Mouse (Mus musculus): Measurements from ENCODE around the gene Wdr82. TPM values are rescaled to one million over a fixed set of nuclear protein-coding genes. Genes with fewer than 3 reads are reported as not detected.
"Not testable (repeated sequence)": the region's sequence is repeated elsewhere in the genome, so short reads cannot be mapped to it uniquely, and the experiment has no call there.

Wdr82 gene
- polyA plus RNA-seq, 1 experiment from 2014 or later = 27.1 TPM

DNA sequence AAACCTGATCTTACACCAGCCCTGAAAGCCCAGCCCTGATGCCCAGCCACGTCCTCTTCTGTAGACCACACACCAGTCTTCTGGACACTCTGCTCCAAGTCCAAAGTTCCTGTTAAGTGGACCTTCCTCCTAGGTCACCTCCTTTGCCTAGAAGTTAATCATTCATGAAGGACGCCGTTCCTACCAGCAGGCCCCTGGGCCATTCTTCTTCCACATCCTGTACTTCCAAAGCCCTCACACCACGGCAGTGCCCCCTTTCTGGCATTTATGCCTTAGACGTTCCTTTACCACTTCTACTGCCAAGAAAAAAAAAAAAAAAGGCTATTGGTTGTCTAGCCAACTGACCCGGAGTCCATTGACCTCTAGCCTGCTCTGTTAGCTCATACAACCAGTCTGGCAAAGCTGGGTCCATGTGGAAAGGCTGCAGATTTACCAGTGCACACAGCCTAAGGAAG lies 12.7 kb upstream of the Wdr82 start, which contains the start of gene Glyctk:
Gene Glyctk, minus strand, starts transcription at position 102 of the 455 bp plus-strand sequence.
- H3K27ac ChIP-seq (ENCODE audit: low read depth, low read length) = no peak within 1 kb of the TSS
- H3K4me3 ChIP-seq (ENCODE audit: low read length) = no peak within 1 kb of the TSS
- ATAC-seq (ENCODE audit: low FRiP score, low TSS enrichment) = no peak
- 76% methylated on average over 6 of the region's 6 CpGs for WGBS
- no peak within 1 kb of the TSS for H3K9ac ChIP-seq (ENCODE audit: low read depth, low read length)
- H3K4me2 ChIP-seq (replicated peaks; ENCODE audit: low read depth, low read length) = no peak within 1 kb of the TSS
- H3K4me1 ChIP-seq (ENCODE audit: control insufficient read depth, insufficient read depth, low read length) = no peaks in the 10 kb centered on the region
- no peaks in the 10 kb centered on the region for H3K36me3 ChIP-seq (ENCODE audit: control insufficient read depth, insufficient read depth, low read length)
- no peaks in the 10 kb centered on the region for H3K9me3 ChIP-seq (ENCODE audit: control insufficient read depth, low read length)
- H3K27me3 ChIP-seq (ENCODE audit: control insufficient read depth, insufficient read depth, low read length) = no peaks in the 10 kb centered on the region

DNA sequence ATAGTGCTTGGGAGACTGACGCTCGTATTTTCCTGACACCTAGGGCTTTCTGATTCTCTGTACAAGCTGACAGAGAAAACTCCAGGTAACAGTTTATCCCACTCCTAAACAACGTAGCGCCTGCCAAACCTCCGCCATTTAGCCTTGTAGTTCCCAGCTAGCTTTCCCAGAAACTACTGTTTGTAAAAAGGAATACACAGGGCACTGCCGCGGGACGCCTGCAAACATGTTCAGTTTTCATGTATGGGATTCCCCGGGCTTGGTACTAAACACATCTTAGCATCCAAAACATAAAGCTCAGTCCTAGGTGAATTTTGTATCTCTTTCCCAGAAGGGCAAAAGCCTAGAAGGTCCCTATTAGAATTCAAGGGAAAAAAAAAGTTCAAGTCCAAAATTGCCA lies 11.5 kb upstream of the Wdr82 start:
- peak overlapping the region; percentile 42 for H3K4me3 ChIP-seq (ENCODE audit: low read length)
- no peak for ATAC-seq (ENCODE audit: low FRiP score, low TSS enrichment)
- no peak overlapping the region for H3K9ac ChIP-seq (ENCODE audit: low read depth, low read length)
- H3K4me2 ChIP-seq (replicated peaks; ENCODE audit: low read depth, low read length) = peak overlapping the region; percentile 50
- H3K27me3 ChIP-seq (ENCODE audit: control insufficient read depth, insufficient read depth, low read length) = no peaks in the 10 kb centered on the region
- H3K27ac ChIP-seq (ENCODE audit: low read depth, low read length) = no peak overlapping the region
- 81% methylated on average over 9 of the region's 9 CpGs for WGBS
- no peaks in the 10 kb centered on the region for H3K36me3 ChIP-seq (ENCODE audit: control insufficient read depth, insufficient read depth, low read length)
- H3K9me3 ChIP-seq (ENCODE audit: control insufficient read depth, low read length) = no peaks in the 10 kb centered on the region
- H3K4me1 ChIP-seq (ENCODE audit: control insufficient read depth, insufficient read depth, low read length) = no peaks in the 10 kb centered on the region

DNA sequence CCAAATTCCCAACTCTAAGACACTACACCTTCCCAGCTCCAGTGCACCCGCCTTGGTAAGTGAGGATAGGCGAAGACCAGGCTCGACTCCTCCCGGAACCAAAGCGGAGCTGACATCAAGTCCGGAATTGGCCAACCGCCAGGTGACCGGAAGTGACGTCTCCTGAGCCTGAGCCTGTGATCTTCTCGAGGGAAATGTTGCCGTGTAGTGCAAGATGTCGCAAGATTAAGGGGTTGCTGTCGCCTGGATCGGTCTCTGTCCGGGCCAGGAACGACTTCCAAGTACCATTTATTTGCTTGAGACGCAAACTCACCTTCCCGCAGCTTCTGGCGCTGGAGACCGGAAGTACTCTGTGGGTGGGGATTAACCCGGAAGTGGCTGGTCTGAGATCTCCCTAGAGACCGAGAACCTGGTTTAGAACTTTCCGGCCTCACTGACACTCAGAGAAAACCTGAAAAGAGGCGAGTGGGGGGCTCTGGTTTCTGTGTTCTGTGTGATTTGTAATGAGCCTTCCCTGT lies 10.9 kb upstream of the Wdr82 start:
- no peaks in the 10 kb centered on the region for H3K9me3 ChIP-seq (ENCODE audit: control insufficient read depth, low read length)
- H3K27ac ChIP-seq (ENCODE audit: low read depth, low read length) = peak overlapping the region; percentile 77
- peak overlapping the region; percentile 42 for H3K4me3 ChIP-seq (ENCODE audit: low read length)
- no peaks in the 10 kb centered on the region for H3K4me1 ChIP-seq (ENCODE audit: control insufficient read depth, insufficient read depth, low read length)
- H3K9ac ChIP-seq (ENCODE audit: low read depth, low read length) = peak overlapping the region; percentile 40
- no peaks in the 10 kb centered on the region for H3K27me3 ChIP-seq (ENCODE audit: control insufficient read depth, insufficient read depth, low read length)
- ATAC-seq (ENCODE audit: low FRiP score, low TSS enrichment) = peak; percentile 86
- H3K36me3 ChIP-seq (ENCODE audit: control insufficient read depth, insufficient read depth, low read length) = no peaks in the 10 kb centered on the region
- peak overlapping the region; percentile 50 for H3K4me2 ChIP-seq (replicated peaks; ENCODE audit: low read depth, low read length)
- 2% methylated on average over 24 of the region's 24 CpGs for WGBS

DNA sequence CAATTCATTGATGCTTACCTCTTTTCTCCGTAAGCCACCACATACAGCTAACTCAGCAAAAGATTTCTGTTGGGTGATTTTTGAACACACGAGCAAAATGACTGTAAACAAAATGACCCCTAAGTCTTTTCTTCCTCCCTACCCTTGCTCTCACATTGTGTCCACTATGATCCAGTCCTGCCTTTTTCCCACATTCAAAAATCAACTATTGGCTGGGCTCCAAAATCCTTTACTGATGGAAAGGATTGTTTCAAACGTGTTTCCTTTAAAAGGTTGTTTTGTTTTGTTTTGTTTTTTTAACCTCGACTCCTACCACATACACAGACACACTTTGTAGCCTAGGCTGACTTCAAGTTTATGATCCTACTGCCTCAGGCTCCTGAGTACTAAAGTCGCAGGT lies 10.3 kb upstream of the Wdr82 start:
- Histone ChIP-seq H3K9ac (ENCODE audit: low read depth, low read length) (peak overlapping the region; percentile 40; the same call in 1 of the 2 replicates), H3K4me2 (replicated peaks; ENCODE audit: low read depth, low read length) (peak overlapping the region; percentile 50), H3K4me1 (ENCODE audit: control insufficient read depth, insufficient read depth, low read length) (no peaks in the 10 kb centered on the region), H3K9me3 (ENCODE audit: control insufficient read depth, low read length) (no peaks in the 10 kb centered on the region), H3K4me3 (ENCODE audit: low read length) (peak overlapping the region; percentile 42), H3K27ac (ENCODE audit: low read depth, low read length) (peak overlapping the region; percentile 77; the same call in 1 of the 2 replicates), H3K36me3 (ENCODE audit: control insufficient read depth, insufficient read depth, low read length) (no peaks in the 10 kb centered on the region), H3K27me3 (ENCODE audit: control insufficient read depth, insufficient read depth, low read length) (no peaks in the 10 kb centered on the region)
- 34% methylated on average over 5 of the region's 5 CpGs for WGBS
- ATAC-seq (ENCODE audit: low FRiP score, low TSS enrichment) = no peak

DNA sequence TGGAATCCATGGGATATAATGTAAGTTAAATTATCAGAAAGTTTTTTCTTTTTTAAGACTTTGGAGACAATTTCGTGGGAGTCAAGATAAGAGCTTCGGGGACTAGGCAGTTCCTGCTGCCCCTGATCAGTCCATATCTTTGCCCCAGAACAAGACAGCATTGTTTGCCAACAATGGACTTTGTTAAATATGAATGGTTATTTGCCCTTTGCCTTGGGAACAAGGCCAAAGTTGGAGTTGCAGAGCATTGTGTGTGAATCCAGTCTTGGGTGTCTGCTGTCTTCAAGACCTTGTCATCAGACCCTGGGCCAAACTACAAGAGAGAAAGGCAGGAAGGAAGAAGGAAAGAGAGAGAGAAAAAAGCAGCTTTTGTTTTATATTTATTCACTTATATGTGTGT lies 4.0 kb upstream of the Wdr82 start:
- Histone ChIP-seq H3K4me2 (replicated peaks; ENCODE audit: low read depth, low read length) (no peak overlapping the region), H3K27me3 (ENCODE audit: control insufficient read depth, insufficient read depth, low read length) (no peaks in the 10 kb centered on the region), H3K4me1 (ENCODE audit: control insufficient read depth, insufficient read depth, low read length) (peaks cover 5% of the 10 kb centered on the region; the same call in 1 of the 2 replicates), H3K4me3 (ENCODE audit: low read length) (no peak overlapping the region), H3K9ac (ENCODE audit: low read depth, low read length) (no peak overlapping the region), H3K36me3 (ENCODE audit: control insufficient read depth, insufficient read depth, low read length) (no peaks in the 10 kb centered on the region), H3K9me3 (ENCODE audit: control insufficient read depth, low read length) (no peaks in the 10 kb centered on the region), H3K27ac (ENCODE audit: low read depth, low read length) (no peak overlapping the region)
- no peak for ATAC-seq (ENCODE audit: low FRiP score, low TSS enrichment)
- WGBS = 83% methylated on average over 2 of the region's 2 CpGs

DNA sequence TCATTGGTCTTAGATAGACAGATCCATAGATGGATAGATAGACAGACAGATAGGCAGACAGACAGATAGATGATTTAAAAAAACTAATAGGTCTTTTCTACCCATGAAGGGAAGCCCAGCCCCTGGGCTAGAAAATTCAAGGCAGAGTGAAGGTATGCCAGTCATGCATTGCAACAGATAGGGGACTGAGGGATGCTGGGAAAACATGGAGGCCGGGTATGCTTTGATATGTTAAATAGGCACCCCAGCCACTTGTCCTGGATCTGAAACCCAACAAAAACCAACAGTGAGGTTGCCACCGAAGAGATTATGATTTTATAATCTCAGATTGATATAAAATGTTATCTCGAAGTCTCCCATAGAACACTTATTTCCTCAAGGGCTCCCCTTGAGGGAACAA lies 3.5 kb upstream of the Wdr82 start:
- Histone ChIP-seq H3K36me3 (ENCODE audit: control insufficient read depth, insufficient read depth, low read length) (no peaks in the 10 kb centered on the region), H3K27ac (ENCODE audit: low read depth, low read length) (no peak overlapping the region), H3K9me3 (ENCODE audit: control insufficient read depth, low read length) (no peaks in the 10 kb centered on the region), H3K9ac (ENCODE audit: low read depth, low read length) (no peak overlapping the region), H3K4me1 (ENCODE audit: control insufficient read depth, insufficient read depth, low read length) (peaks cover 5% of the 10 kb centered on the region; the same call in 1 of the 2 replicates), H3K4me3 (ENCODE audit: low read length) (no peak overlapping the region), H3K4me2 (replicated peaks; ENCODE audit: low read depth, low read length) (no peak overlapping the region), H3K27me3 (ENCODE audit: control insufficient read depth, insufficient read depth, low read length) (no peaks in the 10 kb centered on the region)
- WGBS = 83% methylated on average over 3 of the region's 3 CpGs
- no peak for ATAC-seq (ENCODE audit: low FRiP score, low TSS enrichment)

DNA sequence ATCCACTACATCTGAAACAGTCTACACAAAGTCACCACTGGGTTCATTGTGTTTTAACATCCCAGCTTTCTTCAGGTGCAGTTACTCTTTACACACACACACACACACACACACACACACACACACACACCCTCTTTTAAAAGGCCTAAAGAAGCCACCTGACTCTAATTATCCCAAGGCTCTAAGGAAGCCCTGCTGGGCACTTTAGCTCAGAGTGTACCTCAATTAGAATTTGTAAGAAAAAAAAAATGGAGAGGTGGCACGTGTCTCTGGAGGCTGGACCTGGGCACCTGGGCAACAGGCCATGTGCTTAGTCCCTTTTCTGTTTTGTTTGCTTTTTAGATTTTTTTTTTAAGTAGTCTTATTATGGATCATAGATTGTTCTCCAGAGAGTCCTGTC lies 3.0 kb upstream of the Wdr82 start:
- Histone ChIP-seq H3K36me3 (ENCODE audit: control insufficient read depth, insufficient read depth, low read length) (no peaks in the 10 kb centered on the region), H3K9ac (ENCODE audit: low read depth, low read length) (no peak overlapping the region), H3K4me2 (replicated peaks; ENCODE audit: low read depth, low read length) (no peak overlapping the region), H3K4me3 (ENCODE audit: low read length) (no peak overlapping the region), H3K9me3 (ENCODE audit: control insufficient read depth, low read length) (no peaks in the 10 kb centered on the region), H3K27ac (ENCODE audit: low read depth, low read length) (no peak overlapping the region), H3K27me3 (ENCODE audit: control insufficient read depth, insufficient read depth, low read length) (no peaks in the 10 kb centered on the region), H3K4me1 (ENCODE audit: control insufficient read depth, insufficient read depth, low read length) (peaks cover 5% of the 10 kb centered on the region; the same call in 1 of the 2 replicates)
- 44% methylated on average over 1 of the region's 1 CpGs for WGBS
- ATAC-seq (ENCODE audit: low FRiP score, low TSS enrichment) = no peak

DNA sequence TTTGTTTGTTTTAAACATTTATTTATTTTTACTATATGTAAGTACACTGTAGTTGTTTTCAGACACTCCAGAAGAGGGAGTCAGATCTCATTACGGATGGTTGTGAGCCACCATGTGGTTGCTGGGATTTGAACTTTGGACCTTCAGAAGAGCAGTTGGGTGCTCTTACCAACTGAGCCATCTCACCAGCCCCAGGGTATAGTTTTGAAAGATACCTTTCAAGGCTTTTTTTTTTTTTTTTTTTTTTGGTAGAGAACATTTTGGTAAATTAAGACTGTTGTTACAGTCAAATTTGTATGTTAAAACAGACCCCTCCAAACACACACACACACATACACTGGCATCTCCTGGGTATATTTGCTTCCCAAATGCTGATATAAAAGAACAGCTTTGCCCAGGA lies 1.7 kb upstream of the Wdr82 start:
- not testable (repeated sequence) for H3K27ac ChIP-seq (ENCODE audit: low read depth, low read length); ATAC-seq (ENCODE audit: low FRiP score, low TSS enrichment); H3K4me2 ChIP-seq (replicated peaks; ENCODE audit: low read depth, low read length); H3K36me3 ChIP-seq (ENCODE audit: control insufficient read depth, insufficient read depth, low read length); H3K27me3 ChIP-seq (ENCODE audit: control insufficient read depth, insufficient read depth, low read length); H3K9ac ChIP-seq (ENCODE audit: low read depth, low read length); H3K9me3 ChIP-seq (ENCODE audit: control insufficient read depth, low read length); H3K4me3 ChIP-seq (ENCODE audit: low read length)
- WGBS = 93% methylated on average over 1 of the region's 1 CpGs
- H3K4me1 ChIP-seq (ENCODE audit: control insufficient read depth, insufficient read depth, low read length) = peaks cover 17% of the 10 kb centered on the region

DNA sequence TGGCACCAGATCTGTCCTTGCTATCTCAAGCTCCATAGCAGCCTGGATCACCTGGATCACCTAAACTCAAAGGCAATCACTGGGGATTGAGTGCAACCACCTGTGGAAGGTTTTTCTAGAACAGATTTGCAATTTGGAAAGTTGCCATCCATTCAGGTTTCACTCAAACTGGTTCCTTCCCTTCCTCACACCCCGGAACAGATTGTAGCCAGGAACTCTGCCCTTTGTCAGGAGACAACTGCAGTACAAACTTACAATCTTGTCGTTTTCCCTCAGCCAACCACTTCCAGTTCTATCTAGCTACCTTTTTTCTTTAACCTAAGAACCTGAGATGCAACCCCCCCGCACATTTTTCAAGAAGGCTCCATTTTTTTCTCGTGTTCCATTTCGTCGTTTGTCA lies 811 bp upstream of the Wdr82 start:
- 35% methylated on average over 6 of the region's 6 CpGs for WGBS
- H3K9me3 ChIP-seq (ENCODE audit: control insufficient read depth, low read length) = no peaks in the 10 kb centered on the region
- H3K9ac ChIP-seq (ENCODE audit: low read depth, low read length) = peak overlapping the region; percentile 97; the same call in 1 of the 2 replicates
- peak overlapping the region; percentile 96; the same call in 1 of the 2 replicates for H3K4me3 ChIP-seq (ENCODE audit: low read length)
- H3K36me3 ChIP-seq (ENCODE audit: control insufficient read depth, insufficient read depth, low read length) = no peaks in the 10 kb centered on the region
- no peak for ATAC-seq (ENCODE audit: low FRiP score, low TSS enrichment)
- 0 out of 2 replicates have a peak overlapping the region, but pooled peaks have one; percentile 96 for H3K27ac ChIP-seq (ENCODE audit: low read depth, low read length)
- no peaks in the 10 kb centered on the region for H3K27me3 ChIP-seq (ENCODE audit: control insufficient read depth, insufficient read depth, low read length)
- peak overlapping the region; percentile 48 for H3K4me2 ChIP-seq (replicated peaks; ENCODE audit: low read depth, low read length)
- H3K4me1 ChIP-seq (ENCODE audit: control insufficient read depth, insufficient read depth, low read length) = peaks cover 25% of the 10 kb centered on the region

All from kidney, embryonic 14.5 days (tissue).